Mouse (Mus musculus): Measurements from ENCODE around the gene Mras.

Gene Mras

GRCm38 (mm10) chr9:99437031-99437764 lies at the start of gene Mras:
Gene Mras, minus strand, starts transcription at chr9:99437381.
- no peak for DNase-seq (ENCODE audit: low read depth, low spot score)

DNA sequence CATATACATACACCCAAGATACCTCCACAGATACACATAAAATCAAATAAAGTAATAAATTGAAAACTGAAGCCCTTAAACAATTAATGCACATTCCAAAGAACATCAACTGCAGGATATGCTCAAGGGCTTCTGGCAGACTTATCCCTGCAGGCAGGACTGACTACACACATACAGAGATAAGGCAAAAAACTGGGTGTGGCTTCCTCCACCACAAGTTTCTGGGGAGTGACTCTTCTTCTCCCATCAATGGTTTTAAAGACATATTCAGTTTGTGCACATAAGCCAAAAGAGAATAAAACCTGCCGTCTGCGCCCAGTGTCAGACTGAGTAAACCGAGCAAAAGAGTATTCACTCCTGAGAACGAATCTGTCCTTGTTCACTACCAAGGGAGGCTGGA lies 48.0 kb upstream of the Mras start:
- DNase-seq (ENCODE audit: low read depth, low spot score), result no peak

DNA sequence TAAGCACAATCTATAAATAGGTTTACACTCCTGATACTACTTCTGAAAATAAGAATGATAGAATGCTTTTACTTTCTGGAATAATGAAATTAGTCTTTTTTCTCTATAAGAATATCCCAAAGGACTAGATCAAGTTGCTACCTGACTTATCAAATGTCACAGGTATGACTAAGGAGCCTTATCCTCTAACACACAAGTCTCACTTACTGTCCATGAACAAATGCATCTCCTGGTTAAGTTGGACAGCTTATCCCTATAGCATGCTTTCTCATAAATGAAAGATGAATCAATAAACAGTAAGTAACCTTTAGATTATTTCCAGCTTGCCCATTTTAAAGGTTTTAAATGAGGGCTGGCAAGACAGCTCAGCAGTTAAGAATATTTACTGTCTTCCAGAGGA lies 47.5 kb upstream of the Mras start:
- no peak for DNase-seq (ENCODE audit: low read depth, low spot score)

- DNase-seq (ENCODE audit: low read depth, low spot score), result no peak
These were observed 46.0 kb upstream of the Mras start for GRCm38 (mm10) chr9:99483191-99483590.

- DNase-seq (ENCODE audit: low read depth, low spot score), result no peak
These were observed 43.6 kb upstream of the Mras start for GRCm38 (mm10) chr9:99480764-99481163.

DNA sequence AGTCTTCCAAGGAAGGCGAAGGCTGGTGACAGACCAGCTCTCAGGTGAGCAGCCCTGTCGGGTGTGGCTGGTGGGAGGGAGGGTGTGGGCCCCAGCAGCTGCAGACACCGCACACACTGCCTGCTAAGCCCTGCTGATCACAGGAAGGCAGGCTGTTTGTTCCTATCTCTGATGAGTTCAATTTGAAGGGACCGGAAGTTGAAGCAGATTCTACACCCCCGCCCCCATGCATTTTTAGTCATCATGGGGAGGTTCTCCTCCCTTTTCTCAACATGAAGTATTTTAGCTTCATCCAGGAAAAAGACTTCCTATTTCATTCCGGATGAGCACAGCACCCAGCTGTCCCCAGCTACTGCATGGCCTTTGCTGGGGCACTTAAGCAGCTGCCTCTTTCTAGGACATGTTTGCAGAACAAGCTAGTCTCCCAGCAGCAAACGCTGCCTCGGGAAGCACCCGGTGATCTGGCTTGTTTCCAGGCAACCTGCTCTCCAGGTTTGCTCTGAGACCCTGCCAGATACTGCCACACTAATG lies 42.1 kb upstream of the Mras start:
- DNase-seq (ENCODE audit: low read depth, low spot score), result no peak

DNA sequence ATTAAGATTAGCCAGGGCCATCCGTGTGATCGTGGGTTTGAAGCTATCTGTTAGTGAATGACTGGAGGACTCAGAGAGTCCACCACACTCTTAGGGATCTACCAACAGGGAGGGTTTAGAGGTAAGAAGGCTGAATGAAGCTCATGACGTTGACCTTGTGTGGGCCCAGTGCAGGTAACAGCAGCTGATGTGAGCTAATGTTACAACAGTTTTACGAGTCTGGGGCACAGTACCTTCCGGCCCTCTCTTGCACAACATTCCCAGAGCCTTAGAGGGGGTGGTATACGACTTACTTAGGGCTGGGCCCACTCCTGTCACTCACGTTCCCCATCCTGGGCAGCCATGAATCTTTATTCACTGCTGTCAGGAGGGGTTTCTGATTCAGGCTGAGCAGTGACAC lies 34.2 kb upstream of the Mras start:
- no peak for DNase-seq (ENCODE audit: low read depth, low spot score)

DNA sequence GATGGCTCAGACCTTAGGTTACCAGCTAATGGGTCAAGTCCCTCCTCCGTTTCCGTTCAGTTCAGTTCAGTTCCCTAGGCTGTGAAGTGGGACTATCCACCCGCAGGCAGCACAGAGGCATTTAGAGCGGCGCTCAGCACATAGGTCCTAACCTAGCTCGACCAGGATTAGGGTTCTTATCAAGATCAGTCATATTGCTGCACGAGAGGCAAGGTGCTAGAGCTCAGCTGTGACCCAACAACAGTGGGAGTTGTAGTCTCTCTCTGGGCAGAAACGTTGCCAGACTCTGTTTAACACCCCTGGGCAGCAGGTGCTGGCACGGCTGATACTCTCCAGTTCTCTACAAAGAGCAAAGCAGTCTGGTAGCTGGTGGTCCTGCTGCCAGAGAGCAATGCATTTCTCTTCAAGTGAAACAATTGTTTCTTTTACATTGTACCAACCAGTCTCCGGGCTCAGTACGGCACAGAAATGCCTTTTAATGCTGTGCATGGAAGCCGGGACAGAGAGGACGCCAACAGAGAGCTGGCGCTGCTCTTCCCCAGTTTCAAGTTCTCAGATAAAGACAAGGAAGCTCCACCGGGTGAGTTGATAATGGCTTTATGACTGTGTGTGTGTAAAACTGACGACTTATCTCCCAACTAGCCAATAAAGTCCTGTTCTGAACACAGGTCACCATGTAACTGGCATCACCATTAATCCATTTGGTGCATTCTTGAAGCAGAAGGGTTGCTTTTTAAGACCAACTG lies 33.3 kb upstream of the Mras start:
- no peak for DNase-seq (ENCODE audit: low read depth, low spot score)

DNA sequence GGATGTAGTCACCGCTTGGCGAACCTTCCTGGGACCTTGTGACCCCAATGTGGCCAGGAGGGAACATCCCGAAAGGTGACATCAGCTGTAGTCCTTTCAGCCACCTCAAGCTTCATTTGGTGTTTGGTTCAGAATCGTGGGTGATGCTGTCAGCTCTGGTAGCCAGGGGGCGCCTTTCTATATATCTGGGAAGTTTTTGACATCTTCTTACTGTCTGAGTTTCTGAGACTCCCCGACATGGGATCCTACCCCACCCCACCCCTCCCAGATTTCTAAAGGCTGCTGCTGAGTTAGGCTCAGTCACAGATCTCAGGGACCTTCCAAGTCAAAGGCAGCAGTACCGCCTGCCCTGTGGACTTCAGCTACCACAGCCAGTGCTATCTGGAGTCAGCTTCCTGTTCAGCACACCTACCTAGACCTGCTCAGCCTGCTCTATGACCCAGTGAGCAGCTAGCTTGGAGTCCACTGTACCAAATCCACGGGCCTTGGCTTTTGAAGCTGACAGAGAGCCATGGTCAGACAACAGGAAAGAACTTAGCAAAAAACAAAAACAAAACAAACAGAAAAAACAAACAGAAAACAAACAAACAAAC lies 32.6 kb upstream of the Mras start:
- no peak for DNase-seq (ENCODE audit: low read depth, low spot score)

GRCm38 (mm10) chr9:99468572-99468971 lies 31.4 kb upstream of the Mras start:
- no peak for DNase-seq (ENCODE audit: low read depth, low spot score)

DNA sequence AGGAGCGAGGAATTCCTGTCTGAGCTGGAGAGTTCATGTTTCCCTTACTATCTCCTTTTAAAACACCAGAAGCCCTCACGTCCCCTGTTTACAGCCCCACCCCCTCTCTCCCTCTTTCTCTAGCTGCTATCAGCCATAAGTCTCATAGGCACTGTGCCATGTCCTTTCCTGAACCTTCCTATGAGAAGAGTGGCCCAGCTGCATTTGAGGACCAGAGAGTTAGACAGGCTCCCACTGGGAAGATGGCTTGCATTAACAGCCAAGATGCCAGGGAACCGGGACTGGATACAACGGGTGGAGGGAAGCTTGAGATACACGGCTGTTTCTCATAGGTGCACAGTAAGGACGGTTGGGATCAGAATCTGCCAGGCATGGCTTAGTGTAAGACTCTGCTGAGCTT lies 27.7 kb upstream of the Mras start:
- no peak for DNase-seq (ENCODE audit: low read depth, low spot score)

- DNase-seq (ENCODE audit: low read depth, low spot score), result no peak
These were observed 22.5 kb upstream of the Mras start for GRCm38 (mm10) chr9:99459730-99460129.

- DNase-seq (ENCODE audit: low read depth, low spot score), result no peak
These were observed 21.5 kb upstream of the Mras start for GRCm38 (mm10) chr9:99458529-99459208.

GRCm38 (mm10) chr9:99454211-99454610 lies 17.0 kb upstream of the Mras start:
- DNase-seq (ENCODE audit: low read depth, low spot score), result no peak

GRCm38 (mm10) chr9:99451161-99451560 lies 14.0 kb upstream of the Mras start, which contains the start of gene Nme9:
Gene Nme9, plus strand, starts transcription at chr9:99451475.
- no peak for DNase-seq (ENCODE audit: low read depth, low spot score)

GRCm38 (mm10) chr9:99449886-99450647 lies 12.9 kb upstream of the Mras start:
- no peak for DNase-seq (ENCODE audit: low read depth, low spot score)

- DNase-seq (ENCODE audit: low read depth, low spot score), result no peak
These were observed 10.1 kb upstream of the Mras start for GRCm38 (mm10) chr9:99447323-99447722.

- no peak for DNase-seq (ENCODE audit: low read depth, low spot score)
These were observed 9.1 kb upstream of the Mras start for GRCm38 (mm10) chr9:99446259-99446658.

GRCm38 (mm10) chr9:99444590-99445178 lies 7.5 kb upstream of the Mras start:
- DNase-seq (ENCODE audit: low read depth, low spot score), result no peak

DNA sequence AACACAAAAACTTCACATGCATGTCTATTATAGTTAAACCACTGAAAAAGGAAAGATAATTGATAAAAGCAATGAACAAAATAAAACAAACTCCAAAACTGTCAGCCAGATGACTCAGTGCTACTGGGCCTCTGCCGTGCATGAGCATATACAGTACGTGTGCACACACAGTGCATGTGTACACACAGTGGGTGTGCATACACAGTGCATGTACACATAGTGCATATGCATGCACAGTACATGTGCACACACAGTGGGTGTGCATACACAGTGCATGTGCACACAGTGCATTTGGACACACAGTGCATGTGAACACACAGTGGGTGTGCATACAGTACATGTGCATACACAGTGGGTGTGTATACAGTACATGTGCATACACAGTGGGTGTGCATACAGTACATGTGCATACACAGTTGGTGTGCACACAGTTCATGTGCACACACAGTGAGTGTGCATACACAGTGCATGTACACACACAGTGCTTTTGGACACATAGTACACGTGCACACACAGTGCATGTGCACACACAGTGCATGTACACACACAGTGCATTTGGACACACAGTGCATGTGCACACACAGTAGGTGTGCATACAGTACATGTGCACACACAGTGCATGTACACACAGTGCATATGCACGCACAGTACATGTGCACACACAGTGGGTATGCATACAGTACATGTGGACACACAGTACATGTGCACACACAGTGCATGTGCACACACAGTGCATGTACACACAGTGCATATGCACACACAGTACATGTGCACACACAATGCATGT lies 4.7 kb upstream of the Mras start:
- no peak for DNase-seq (ENCODE audit: low read depth, low spot score)

Measured in retina, postnatal 7 days (tissue).